Mouse (Mus musculus): Measurements from ENCODE around the gene Mnd1. TPM values are rescaled to one million over a fixed set of nuclear protein-coding genes. Genes with fewer than 3 reads are reported as not detected.

Mnd1 gene
- polyA plus RNA-seq, 1 experiment from 2014 or later, result 2.2 TPM

- no peaks in the 10 kb centered on the region for H3K27me3 ChIP-seq
- 81% methylated on average over 2 of the region's 2 CpGs for WGBS
- no peak overlapping the region for H3K4me2 ChIP-seq
- H3K27ac ChIP-seq (replicated peaks), result peak overlapping the region; percentile 20; the same call in 1 of the 2 replicates
- no peak for ATAC-seq (ENCODE audit: low read depth)
- H3K36me3 ChIP-seq, result peaks cover 41% of the 10 kb centered on the region
- no peak overlapping the region for H3K4me3 ChIP-seq
- H3K9ac ChIP-seq, result no peak overlapping the region
- H3K4me1 ChIP-seq (replicated peaks), result peaks cover 21% of the 10 kb centered on the region
- no peaks in the 10 kb centered on the region for H3K9me3 ChIP-seq
Observed at GRCm38 (mm10) chr3:84180304-84180703, 24.7 kb upstream of the Mnd1 start.

GRCm38 (mm10) chr3:84177834-84178233, 22.2 kb upstream of the Mnd1 start:
- no peak overlapping the region for H3K4me2 ChIP-seq
- H3K9me3 ChIP-seq, result no peaks in the 10 kb centered on the region
- ATAC-seq (ENCODE audit: low read depth), result no peak
- H3K4me3 ChIP-seq, result no peak overlapping the region
- peaks cover 21% of the 10 kb centered on the region for H3K4me1 ChIP-seq (replicated peaks)
- H3K9ac ChIP-seq, result no peak overlapping the region
- WGBS, result 80% methylated on average over 2 of the region's 2 CpGs
- H3K36me3 ChIP-seq, result peaks cover 43% of the 10 kb centered on the region
- H3K27ac ChIP-seq (replicated peaks), result no peak overlapping the region
- H3K27me3 ChIP-seq, result no peaks in the 10 kb centered on the region

- Histone ChIP-seq H3K9ac (no peak overlapping the region), H3K4me1 (replicated peaks) (peaks cover 7% of the 10 kb centered on the region), H3K4me3 (no peak overlapping the region), H3K27ac (replicated peaks) (no peak overlapping the region), H3K4me2 (no peak overlapping the region), H3K36me3 (peaks cover 65% of the 10 kb centered on the region), H3K9me3 (no peaks in the 10 kb centered on the region), H3K27me3 (no peaks in the 10 kb centered on the region)
- peak; percentile 75 for ATAC-seq (ENCODE audit: low read depth)
- WGBS, result 48% methylated on average over 7 of the region's 7 CpGs
Observed at GRCm38 (mm10) chr3:84175337-84176315, 20.0 kb upstream of the Mnd1 start.

- Histone ChIP-seq H3K36me3 (peaks cover 73% of the 10 kb centered on the region), H3K4me1 (replicated peaks) (no peaks in the 10 kb centered on the region), H3K27me3 (no peaks in the 10 kb centered on the region), H3K4me3 (no peak within 1 kb of the TSS), H3K9me3 (no peaks in the 10 kb centered on the region), H3K27ac (replicated peaks) (no peak within 1 kb of the TSS), H3K4me2 (no peak within 1 kb of the TSS), H3K9ac (no peak within 1 kb of the TSS)
- no peak for ATAC-seq (ENCODE audit: low read depth)
- WGBS, result 82% methylated on average over 11 of the region's 11 CpGs
Observed at GRCm38 (mm10) chr3:84173581-84174154, 18.1 kb upstream of the Mnd1 start, which contains the start of gene Gm6525. Gene Gm6525 (plus strand): TSS chr3:84174104.

GRCm38 (mm10) chr3:84172406-84172805, 16.8 kb upstream of the Mnd1 start:
- WGBS, result 45% methylated on average over 11 of the region's 11 CpGs
- no peaks in the 10 kb centered on the region for H3K4me1 ChIP-seq (replicated peaks)
- H3K4me3 ChIP-seq, result no peak overlapping the region
- H3K27ac ChIP-seq (replicated peaks), result no peak overlapping the region
- no peaks in the 10 kb centered on the region for H3K27me3 ChIP-seq
- H3K9me3 ChIP-seq, result no peaks in the 10 kb centered on the region
- no peak for ATAC-seq (ENCODE audit: low read depth)
- peaks cover 72% of the 10 kb centered on the region for H3K36me3 ChIP-seq
- no peak overlapping the region for H3K4me2 ChIP-seq
- no peak overlapping the region for H3K9ac ChIP-seq

- Histone ChIP-seq H3K36me3 (peaks cover 86% of the 10 kb centered on the region), H3K9me3 (no peaks in the 10 kb centered on the region), H3K4me2 (no peak overlapping the region), H3K9ac (no peak overlapping the region), H3K27me3 (no peaks in the 10 kb centered on the region), H3K4me3 (no peak overlapping the region), H3K27ac (replicated peaks) (no peak overlapping the region), H3K4me1 (replicated peaks) (no peaks in the 10 kb centered on the region)
- no peak for ATAC-seq (ENCODE audit: low read depth)
- WGBS, result 78% methylated on average over 8 of the region's 8 CpGs
Observed at GRCm38 (mm10) chr3:84169393-84170005, 13.9 kb upstream of the Mnd1 start.

- no peaks in the 10 kb centered on the region for H3K4me1 ChIP-seq (replicated peaks)
- no peak overlapping the region for H3K9ac ChIP-seq
- H3K4me2 ChIP-seq, result no peak overlapping the region
- H3K36me3 ChIP-seq, result peaks cover 87% of the 10 kb centered on the region
- WGBS, result 92% methylated on average over 6 of the region's 6 CpGs
- H3K27me3 ChIP-seq, result no peaks in the 10 kb centered on the region
- no peak for ATAC-seq (ENCODE audit: low read depth)
- H3K9me3 ChIP-seq, result no peaks in the 10 kb centered on the region
- no peak overlapping the region for H3K4me3 ChIP-seq
- H3K27ac ChIP-seq (replicated peaks), result no peak overlapping the region
Observed at GRCm38 (mm10) chr3:84168943-84169342, 13.4 kb upstream of the Mnd1 start.

- ATAC-seq (ENCODE audit: low read depth), result no peak
- Histone ChIP-seq H3K4me2 (no peak overlapping the region), H3K36me3 (peaks cover 80% of the 10 kb centered on the region), H3K4me3 (no peak overlapping the region), H3K4me1 (replicated peaks) (no peaks in the 10 kb centered on the region), H3K9me3 (no peaks in the 10 kb centered on the region), H3K27ac (replicated peaks) (no peak overlapping the region), H3K27me3 (no peaks in the 10 kb centered on the region), H3K9ac (no peak overlapping the region)
- WGBS, result 95% methylated on average over 5 of the region's 5 CpGs
Observed at GRCm38 (mm10) chr3:84166073-84166472, 10.5 kb upstream of the Mnd1 start.

GRCm38 (mm10) chr3:84165391-84165790, 9.8 kb upstream of the Mnd1 start:
- H3K36me3 ChIP-seq, result peaks cover 78% of the 10 kb centered on the region
- no peaks in the 10 kb centered on the region for H3K27me3 ChIP-seq
- H3K4me1 ChIP-seq (replicated peaks), result no peaks in the 10 kb centered on the region
- WGBS, result 96% methylated on average over 3 of the region's 3 CpGs
- no peak overlapping the region for H3K4me2 ChIP-seq
- ATAC-seq (ENCODE audit: low read depth), result no peak
- no peak overlapping the region for H3K27ac ChIP-seq (replicated peaks)
- no peak overlapping the region for H3K4me3 ChIP-seq
- H3K9ac ChIP-seq, result no peak overlapping the region
- no peaks in the 10 kb centered on the region for H3K9me3 ChIP-seq

GRCm38 (mm10) chr3:84157559-84158350, 2.2 kb upstream of the Mnd1 start:
- WGBS, result 89% methylated on average over 4 of the region's 4 CpGs
- H3K9me3 ChIP-seq, result no peaks in the 10 kb centered on the region

GRCm38 (mm10) chr3:84157011-84157410, 1.4 kb upstream of the Mnd1 start:
- H3K4me1 ChIP-seq (replicated peaks), result peaks cover 21% of the 10 kb centered on the region
- peaks cover 33% of the 10 kb centered on the region for H3K36me3 ChIP-seq
- H3K27me3 ChIP-seq, result no peaks in the 10 kb centered on the region
- no peak overlapping the region for H3K4me2 ChIP-seq
- no peak overlapping the region for H3K4me3 ChIP-seq
- 0 out of 2 replicates have a peak overlapping the region, but pooled peaks have one; percentile 5 for H3K9ac ChIP-seq
- no peaks in the 10 kb centered on the region for H3K9me3 ChIP-seq
- ATAC-seq (ENCODE audit: low read depth), result no peak
- no peak overlapping the region; the same call in 1 of the 2 replicates for H3K27ac ChIP-seq (replicated peaks)
- 38% methylated on average over 4 of the region's 4 CpGs for WGBS

More at GRCm38 (mm10) chr3:84157559-84158350, 2.2 kb upstream of the Mnd1 start:
- no peak overlapping the region for H3K27ac ChIP-seq (replicated peaks)
- peaks cover 39% of the 10 kb centered on the region for H3K36me3 ChIP-seq
- H3K27me3 ChIP-seq, result no peaks in the 10 kb centered on the region
- H3K4me1 ChIP-seq (replicated peaks), result peaks cover 21% of the 10 kb centered on the region
- no peak for ATAC-seq (ENCODE audit: low read depth)
- no peak overlapping the region for H3K4me2 ChIP-seq
- no peak overlapping the region for H3K4me3 ChIP-seq
- peak overlapping the region; percentile 5; the same call in 1 of the 2 replicates for H3K9ac ChIP-seq

Measured in neural tube, embryonic 13.5 days (tissue).